Mouse (Mus musculus): ENCODE measurements at regions not wholly inside any gene's neighbourhood (a gene's known extent, or its start where the extent isn't known, plus 50 kb on each side); places are given as distances from the start of the nearest gene placed in this dataset.

- TF ChIP-seq CTCF (IDR thresholded peaks at IDR 0.05; ENCODE audit: low read depth, low read length) (no peak), POLR2A (IDR thresholded peaks at IDR 0.05; ENCODE audit: borderline replicate concordance, low read depth, low read length) (no peak)
Observed at GRCm38 (mm10) chr1:77567657-77568056, 52.8 kb upstream of the Epha4 start.

All from bone marrow macrophage, adult 2 months (primary cell).